14 mouse cellular contexts compared by ENCODE assay signal in the genomic region with DNA sequence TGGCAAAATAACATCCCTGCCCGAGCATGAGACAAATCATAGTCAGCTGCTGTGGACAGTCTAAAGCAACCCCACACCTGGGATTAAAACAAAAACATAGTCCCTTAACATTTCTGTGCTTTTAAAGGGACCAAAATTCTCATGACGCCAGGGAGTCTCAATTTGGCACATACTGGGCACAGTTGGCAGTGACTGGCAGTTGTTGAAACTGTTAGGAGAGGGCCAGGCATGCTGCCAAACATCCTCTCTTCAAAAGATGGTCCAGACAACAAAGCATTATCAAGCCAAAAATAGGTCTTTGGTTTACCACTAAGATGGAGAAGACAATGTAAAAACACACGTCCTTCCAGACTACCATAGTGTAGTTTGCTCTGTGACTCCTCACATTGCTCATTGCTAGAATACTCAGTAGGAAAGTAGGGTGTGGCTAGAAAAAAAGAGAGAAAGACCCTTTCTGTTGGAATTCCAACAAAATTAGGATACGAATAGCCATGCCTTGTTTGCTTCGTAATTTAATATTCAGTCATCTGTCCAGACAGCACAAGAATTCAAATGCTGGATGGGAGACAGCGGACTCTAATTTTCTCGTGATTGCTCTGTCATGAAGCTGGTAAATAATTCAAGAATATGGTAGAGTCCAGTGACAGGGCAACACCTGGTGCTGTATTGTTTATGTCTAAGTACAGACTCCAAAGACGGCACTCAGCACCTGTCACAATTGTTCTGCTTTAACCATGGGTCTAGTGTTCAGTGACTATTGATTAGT. TPM values are rescaled to one million over a fixed set of nuclear protein-coding genes. Genes with fewer than 3 reads are reported as not detected.
DNase-seq lines count a peak whose midpoint lies in the region; ATAC-seq and TF ChIP-seq lines count a peak whose summit lies in the region.
"Had no signal": no experiment of that assay in that cellular context is flagged by ENCODE, and none has a peak within 500 bp of the region (broad histone marks: within the 10 kb centered on the region; RNA-seq: fewer than 3 reads in every experiment).

No protein-coding gene starts in this region.

- H3K4me3 ChIP-seq in liver, adult 2 months (ENCODE audit: insufficient read depth, low read depth, low read length) = no peak overlapping the region
- no peak overlapping the region for H3K4me3 ChIP-seq in liver, embryonic 11.5 days (ENCODE audit: low read depth, low read length)
- H3K4me3 ChIP-seq: heart, embryonic 15.5 days; limb, embryonic 13.5 days had no signal

- peak; percentile 18 for DNase-seq in adrenal gland, adult 2 months
- no peak for DNase-seq in adrenal gland, adult 8-10 months
- peak; percentile 14 for DNase-seq in liver, adult 2 months (ENCODE audit: extremely low read depth, low read depth, low spot score)
- DNase-seq in liver, embryonic 11.5 days (ENCODE audit: low spot score) = no peak
- peak; percentile 66 for DNase-seq in brain, adult 2 months (ENCODE audit: low read depth, low spot score)
- DNase-seq in layer of hippocampus, postnatal 36 days = peak; percentile 59 to 63
- no peak for DNase-seq in kidney, adult 9 months
- DNase-seq in spleen, adult 12 weeks (ENCODE audit: low spot score) = no peak
- DNase-seq: embryo, embryonic 11 days; kidney, adult 11 months; thymus, postnatal 4 days had no signal

- H3K4me1 ChIP-seq in liver, adult 2 months (ENCODE audit: control insufficient read depth, insufficient read depth, low read length) = no peaks in the 10 kb centered on the region
- H3K4me1 ChIP-seq in liver, embryonic 11.5 days (replicated peaks; ENCODE audit: control insufficient read depth, insufficient read depth, low read length) = no peaks in the 10 kb centered on the region
- H3K4me1 ChIP-seq: heart, embryonic 15.5 days had no signal

- H3K27me3 ChIP-seq in liver, adult 2 months (ENCODE audit: control insufficient read depth, insufficient read depth, low read length) = no peaks in the 10 kb centered on the region
- no peaks in the 10 kb centered on the region for H3K27me3 ChIP-seq in liver, embryonic 11.5 days (replicated peaks; ENCODE audit: control insufficient read depth, insufficient read depth, low read length)
- H3K27me3 ChIP-seq: heart, embryonic 15.5 days; limb, embryonic 13.5 days had no signal

- H3K79me2 ChIP-seq in liver, adult 2 months (ENCODE audit: control insufficient read depth, insufficient read depth, low read length) = no peaks in the 10 kb centered on the region

- 73% methylated on average over 8 of the region's 8 CpGs for WGBS in liver, adult 2 months
- WGBS in liver, embryonic 11.5 days = 74% methylated on average over 8 of the region's 8 CpGs

- ATAC-seq in liver, embryonic 11.5 days (replicated peaks; ENCODE audit: low FRiP score) = no peak

- no peaks in the 10 kb centered on the region for H3K9me3 ChIP-seq in liver, embryonic 11.5 days (ENCODE audit: control insufficient read depth, low read length)
- H3K9me3 ChIP-seq: heart, embryonic 15.5 days; limb, embryonic 13.5 days had no signal

- no peak overlapping the region for H3K4me2 ChIP-seq in liver, embryonic 11.5 days
- H3K4me2 ChIP-seq: heart, embryonic 15.5 days; limb, embryonic 13.5 days had no signal

- no peak overlapping the region for H3K9ac ChIP-seq in liver, adult 2 months (ENCODE audit: low read depth, low read length)
- H3K9ac ChIP-seq in liver, embryonic 11.5 days (ENCODE audit: low read depth, low read length) = no peak overlapping the region
- H3K9ac ChIP-seq: heart, embryonic 15.5 days; limb, embryonic 13.5 days had no signal

- H3K36me3 ChIP-seq in liver, adult 2 months (ENCODE audit: control insufficient read depth, insufficient read depth, low read length) = no peaks in the 10 kb centered on the region
- no peaks in the 10 kb centered on the region for H3K36me3 ChIP-seq in liver, embryonic 11.5 days (ENCODE audit: control insufficient read depth, insufficient read depth, low read length)
- H3K36me3 ChIP-seq: heart, embryonic 15.5 days; limb, embryonic 13.5 days had no signal

- TF ChIP-seq CTCF in liver, adult 2 months (IDR thresholded peaks at IDR 0.05; ENCODE audit: low read depth, low read length) = no peak

- no peak for TF ChIP-seq POLR2A in liver, adult 2 months (IDR thresholded peaks at IDR 0.05; ENCODE audit: extremely low read depth, insufficient read depth, low read length)

- H3K27ac ChIP-seq in liver, adult 2 months (replicated peaks; ENCODE audit: insufficient read depth, low read depth, low read length) = no peak overlapping the region
- H3K27ac ChIP-seq in liver, embryonic 11.5 days (ENCODE audit: low read depth, low read length) = no peak overlapping the region
- H3K27ac ChIP-seq: heart, embryonic 15.5 days; limb, embryonic 13.5 days; macrophage had no signal

RNA-seq across cellular contexts. Expression of a gene that starts 28.9 kb away (rescaled TPM):
- total RNA-seq in adrenal gland, adult 2 months (2021) = under 1 TPM in 1 of 2 experiments, not detected in 1; 0.07 TPM
- polyA plus RNA-seq in adrenal gland, adult 2 months (2012; rRNA removed) = 0.04 TPM in 2 replicates
- total RNA-seq in adrenal gland, adult 8-10 months (2022) = under 1 TPM; 0.09 to 0.65 (median 0.29) TPM
- total RNA-seq in liver, adult 2 months (2014; rRNA removed) = not detected in 2 replicates
- not detected in 2 replicates for polyA plus RNA-seq in liver, adult 2 months (2012; rRNA removed)
- polyA plus RNA-seq in liver, embryonic 11.5 days (2014; fragmentation: Nextera tagmentation; extraction: Ambion mirVana) = 0.08 TPM in 1 of 2 replicates, not detected in the other
- total RNA-seq in layer of hippocampus, postnatal 36 days (2021) = under 1 TPM; 0.65 to 0.76 TPM
- polyA plus RNA-seq: macrophage had no signal

Comparison
In these comparisons a context has a peak if more than half of its experiments do, and no peak if none do; other contexts are left out.
1. DNase-seq: peak in adrenal gland, adult 2 months (single experiment), liver, adult 2 months (single experiment), brain, adult 2 months (single experiment) and layer of hippocampus, postnatal 36 days (2 of 2); none in adrenal gland, adult 8-10 months (single experiment), liver, embryonic 11.5 days (single experiment), kidney, adult 9 months (single experiment) and spleen, adult 12 weeks (single experiment).